Mouse (Mus musculus) ES-E14 (cell line): ENCODE data around the gene Ltb4r2.

Experiments
- CHD2 ChIP-seq: IDR thresholded peaks from 2 replicates; pipeline ENCODE4 v1.6.1; 2014; ENCODE audit warnings: mild to moderate bottlenecking, low read depth, low read length, inconsistent platforms
- HCFC1 ChIP-seq: IDR thresholded peaks from 2 replicates; pipeline ENCODE4 v1.6.1; 2012; ENCODE audit warnings: low read length, inconsistent platforms, borderline replicate concordance; ENCODE audit not compliant: insufficient read depth
- MAFK ChIP-seq: IDR thresholded peaks from 2 replicates; pipeline ENCODE4 v1.6.1; 2014; ENCODE audit warnings: mild to moderate bottlenecking, low read depth, low read length, inconsistent platforms; ENCODE audit not compliant: insufficient read depth
- ZC3H11A ChIP-seq: IDR thresholded peaks from 2 replicates; pipeline ENCODE4 v1.6.1; 2012; ENCODE audit warnings: low read depth, mild to moderate bottlenecking, inconsistent platforms, low read length, borderline replicate concordance
- ZNF384 ChIP-seq: IDR thresholded peaks from 2 replicates; pipeline ENCODE4 v1.6.1; 2012; ENCODE audit warnings: low read depth, low read length, inconsistent platforms

- TF ChIP-seq ZC3H11A (no peak), CHD2 (no peak), ZNF384 (no peak), HCFC1 (no peak), MAFK (no peak)
These were observed 46.3 kb upstream of the Ltb4r2 start for GRCm38 (mm10) chr14:55714893-55715292.
